Mouse (Mus musculus) heart, adult 8-10 months (tissue): Measurements from ENCODE around the gene Bcr. TPM values are rescaled to one million over a fixed set of nuclear protein-coding genes. Genes with fewer than 3 reads are reported as not detected.
"Not testable (repeated sequence)": the region's sequence is repeated elsewhere in the genome, so short reads cannot be mapped to it uniquely, and the experiment has no call there.

Source experiments
- DNase-seq: peaks from one replicate; pipeline ENCODE4 v3.0.0; 2022; ENCODE audit warnings: low spot score
- total RNA-seq, 4 experiments: library from RNA; stranded (reverse); gene quantifications; 2 replicates each; pipeline ENCODE4 v1.2.4; 2022

Bcr gene
- 10 to 100 TPM in 2 of 4 experiments, 1 to 10 TPM in 2; 8.0 to 13.3 (median 9.5) TPM for total RNA-seq

GRCm38 (mm10) chr10:75060217-75060842 is at the start of gene Bcr:
Bcr (plus strand) TSS chr10:75060592.
- peak; percentile 63 for DNase-seq

DNA sequence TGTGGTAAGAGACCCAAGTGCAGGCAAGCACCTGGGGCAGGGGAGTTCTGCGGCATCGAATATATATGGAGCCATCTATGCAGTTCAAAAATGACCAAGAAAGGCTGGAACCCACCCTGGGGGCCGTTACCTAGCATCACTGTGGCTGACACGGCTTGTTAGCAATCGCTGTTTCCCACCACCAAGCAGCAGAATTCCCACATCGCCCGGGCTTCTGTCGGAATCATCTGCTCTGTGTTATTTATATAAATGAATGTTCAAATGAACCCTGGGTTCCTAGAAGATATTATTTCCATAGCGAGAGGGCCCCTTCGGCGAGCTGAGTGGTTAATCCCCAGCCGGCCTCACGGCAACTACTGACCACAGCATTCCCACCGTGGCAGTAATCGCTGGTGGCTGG is 49.7 kb upstream of the Bcr start:
- DNase-seq, result no peak

GRCm38 (mm10) chr10:75015465-75015864 is 44.9 kb upstream of the Bcr start:
- no peak for DNase-seq

DNA sequence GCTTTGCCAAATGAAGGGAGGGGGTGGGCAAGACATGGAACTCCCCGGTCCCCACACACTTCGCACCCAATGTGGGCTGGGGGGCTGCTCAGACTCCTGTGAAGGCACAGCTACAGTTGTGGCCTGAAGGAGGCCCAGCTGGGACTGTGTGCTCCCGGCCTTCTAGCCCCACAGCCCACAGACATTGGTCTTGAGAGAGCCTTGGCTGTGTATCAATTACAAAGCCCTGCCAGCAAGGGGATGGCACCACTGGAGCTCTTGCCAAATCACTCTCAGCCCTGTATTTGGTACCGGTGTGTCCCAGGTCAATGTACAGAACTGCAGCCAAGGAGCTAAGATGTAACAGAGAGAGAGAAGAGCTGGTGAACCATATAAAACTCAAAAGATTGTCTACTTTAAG is 43.9 kb upstream of the Bcr start:
- DNase-seq, result no peak

DNA sequence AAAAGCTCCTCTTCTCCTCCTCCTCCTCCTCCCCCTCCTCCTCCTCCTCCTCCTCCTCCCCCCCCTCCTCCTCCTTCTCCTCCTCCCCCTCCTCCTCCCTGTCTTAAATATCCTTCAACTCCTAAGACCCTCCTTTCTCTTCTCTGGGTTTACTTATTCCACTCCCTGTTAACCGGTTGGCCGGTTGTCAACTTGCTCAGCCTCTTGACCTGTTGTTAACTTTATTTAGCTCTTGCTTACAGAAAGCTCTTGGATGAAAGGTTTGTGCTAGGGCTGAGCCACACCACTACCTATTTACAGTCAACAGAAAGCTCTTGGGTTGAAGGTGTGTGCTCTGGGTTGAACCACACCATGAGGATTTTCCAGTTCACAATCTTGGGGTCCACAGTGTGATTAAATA is 40.1 kb upstream of the Bcr start:
- DNase-seq, result no peak

DNA sequence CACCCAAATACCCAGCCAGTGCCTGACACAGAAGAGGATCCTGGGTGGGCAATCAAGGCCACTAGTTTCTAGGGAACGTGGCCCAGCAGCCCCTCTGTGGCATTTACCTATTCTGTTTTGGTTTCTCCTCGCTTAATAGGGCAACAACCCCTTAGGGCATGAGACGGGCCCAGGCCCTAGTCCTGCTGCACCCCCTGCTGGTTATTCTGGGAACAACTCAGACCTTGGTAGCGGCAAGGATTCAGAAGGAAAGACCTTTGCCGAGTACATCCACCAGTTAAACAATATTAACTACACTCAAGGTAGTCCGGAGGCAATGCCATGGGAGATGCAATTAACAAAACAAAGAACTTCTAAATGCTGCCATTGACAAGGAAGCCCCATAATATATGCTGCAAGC is 39.3 kb upstream of the Bcr start:
- peak; percentile 52 for DNase-seq

GRCm38 (mm10) chr10:75026491-75026890 is 33.9 kb upstream of the Bcr start:
- no peak for DNase-seq

- no peak for DNase-seq
These were observed 31.6 kb upstream of the Bcr start for GRCm38 (mm10) chr10:75028743-75029142.

GRCm38 (mm10) chr10:75029677-75030076 is 30.7 kb upstream of the Bcr start:
- no peak for DNase-seq

DNA sequence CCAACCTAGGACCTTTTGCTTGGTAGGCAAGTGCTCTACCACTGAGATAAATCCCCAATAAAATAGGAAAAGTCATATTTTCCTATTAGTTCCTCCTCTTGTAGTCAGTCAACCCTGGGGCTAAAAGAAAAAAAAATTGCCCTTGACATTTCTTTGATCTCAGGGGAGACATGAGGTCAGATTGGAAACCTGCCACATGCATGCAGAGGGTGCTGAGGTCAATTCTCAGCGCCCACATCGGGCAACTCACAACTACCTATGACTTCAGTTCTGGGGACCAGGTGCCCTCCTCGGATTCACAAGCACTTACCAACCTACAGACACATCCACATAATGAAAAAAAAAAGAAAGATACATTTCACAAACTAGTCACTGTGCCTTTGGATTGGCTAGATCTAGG is 30.2 kb upstream of the Bcr start:
- no peak for DNase-seq

GRCm38 (mm10) chr10:75031345-75032114 is 28.9 kb upstream of the Bcr start:
- DNase-seq, result no peak

GRCm38 (mm10) chr10:75032395-75032794 is 28.0 kb upstream of the Bcr start, which contains the start of gene Rsph14:
Rsph14 (minus strand) TSS chr10:75032586.
- DNase-seq, result peak; percentile 48

DNA sequence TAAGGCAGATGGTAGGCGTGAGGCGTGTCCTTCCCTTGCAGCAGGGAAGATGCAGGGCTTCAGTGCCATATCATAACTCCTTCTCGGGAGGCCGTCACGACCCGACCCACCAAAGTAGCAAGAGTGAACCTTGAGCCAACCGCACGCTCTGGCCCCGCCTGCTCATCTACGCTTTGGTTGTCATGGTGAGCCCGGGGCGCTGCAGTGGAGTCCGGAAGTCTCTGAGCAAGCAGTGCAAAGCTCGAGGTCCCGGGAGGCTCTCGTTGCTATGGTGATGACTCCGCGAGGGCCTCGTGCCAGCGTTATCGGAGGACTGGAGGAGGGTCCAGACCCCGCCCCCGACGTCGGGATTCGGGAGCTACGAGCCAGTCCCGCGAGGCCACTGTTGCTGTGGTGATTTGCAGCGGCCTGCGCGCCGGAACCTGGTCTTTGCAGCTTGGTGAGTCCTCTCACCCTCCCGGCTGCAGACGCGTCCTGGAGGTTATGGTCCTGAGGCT is 23.5 kb upstream of the Bcr start, which contains the start of gene Rab36:
Gene Rab36, plus strand, starts transcription at position 176 of the 497 bp plus-strand sequence.
- peak; percentile 94 for DNase-seq

DNA sequence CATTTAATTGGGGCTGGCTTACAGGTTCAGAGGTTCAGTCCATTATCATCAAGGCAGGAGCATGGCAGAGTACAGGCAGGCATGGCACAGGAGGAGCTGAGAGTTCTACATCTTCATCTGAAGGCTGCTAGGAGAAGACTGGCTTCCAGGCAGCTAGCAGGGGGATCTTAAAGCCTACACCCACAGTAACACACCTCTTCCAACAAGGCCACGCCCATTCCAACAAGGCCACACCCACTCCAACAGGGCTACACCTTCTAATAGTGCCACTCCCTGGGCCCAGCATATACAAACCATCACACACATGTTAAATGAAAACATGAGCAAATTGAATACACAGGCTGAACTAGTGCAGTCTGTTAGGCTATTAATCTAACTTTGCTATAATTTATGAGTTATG is 18.3 kb upstream of the Bcr start:
- DNase-seq, result not testable (repeated sequence)

GRCm38 (mm10) chr10:75044459-75044858 is 15.9 kb upstream of the Bcr start:
- no peak for DNase-seq

GRCm38 (mm10) chr10:75045831-75046230 is 14.6 kb upstream of the Bcr start:
- no peak for DNase-seq

DNA sequence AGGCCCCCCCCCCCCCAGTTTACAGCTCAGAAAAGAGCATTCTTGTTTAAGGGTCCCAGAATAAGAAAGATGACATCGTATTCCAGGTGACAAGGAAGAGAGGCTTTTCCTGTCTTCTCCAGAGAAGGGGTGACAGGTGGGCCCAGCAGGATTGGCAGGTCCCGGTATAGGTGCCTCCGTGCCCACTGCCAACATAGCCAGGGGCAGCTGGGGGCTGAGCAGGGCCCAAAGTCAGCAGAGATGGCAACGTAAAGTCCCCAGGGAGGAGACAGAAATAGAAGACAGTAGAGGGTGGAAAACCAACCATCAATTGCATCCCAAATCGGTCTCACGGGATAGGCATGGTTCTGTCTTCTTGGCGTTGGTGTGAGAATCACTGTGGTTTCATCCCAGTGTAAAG is 11.7 kb upstream of the Bcr start:
- no peak for DNase-seq

GRCm38 (mm10) chr10:75051364-75052074 is 8.9 kb upstream of the Bcr start:
- DNase-seq, result no peak

DNA sequence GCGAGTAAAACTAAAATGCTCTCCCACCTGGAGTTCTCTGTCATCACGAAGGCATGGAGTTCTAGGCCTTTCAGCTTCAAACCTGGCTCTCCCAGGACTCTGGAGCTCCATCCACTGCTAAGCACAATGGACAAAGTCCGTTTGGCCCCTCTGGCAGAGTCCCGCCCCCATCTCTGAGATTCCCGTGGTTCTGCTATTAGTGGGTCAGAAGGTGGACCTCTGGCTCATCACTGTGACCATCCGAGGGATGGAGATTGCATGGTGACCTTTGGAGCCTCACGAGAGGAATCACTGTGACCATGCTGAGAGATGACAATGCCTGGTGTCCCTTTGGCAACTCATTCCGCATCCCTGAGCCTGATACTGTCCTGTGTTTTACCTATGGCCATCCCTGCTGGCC is 7.5 kb upstream of the Bcr start:
- DNase-seq, result no peak

GRCm38 (mm10) chr10:75053655-75054054 is 6.7 kb upstream of the Bcr start:
- no peak for DNase-seq

GRCm38 (mm10) chr10:75054125-75054524 is 6.3 kb upstream of the Bcr start:
- peak; percentile 48 for DNase-seq

DNA sequence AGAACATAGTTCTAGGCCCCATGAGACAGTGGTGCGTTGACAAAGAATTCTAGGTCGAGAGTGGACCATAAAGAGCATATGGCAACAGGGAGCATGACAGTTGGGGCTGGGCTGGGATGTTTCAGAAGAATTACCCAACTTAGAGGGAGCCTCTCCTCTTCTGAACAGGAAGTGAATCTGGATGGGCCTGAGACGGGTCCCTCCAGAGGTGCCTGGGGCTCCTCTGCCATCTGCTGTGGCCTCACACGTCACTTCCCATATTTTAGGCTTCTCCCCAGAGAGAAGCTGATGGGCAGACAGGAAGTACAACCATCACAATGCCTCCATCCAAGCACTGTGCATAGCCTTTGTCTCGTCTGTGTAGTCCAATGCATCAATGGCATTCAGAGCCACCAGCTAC is 4.7 kb upstream of the Bcr start:
- no peak for DNase-seq
